Mouse (Mus musculus): Measurements from ENCODE around the gene Tas1r1.

- TF ChIP-seq CTCF (IDR thresholded peaks at IDR 0.05; ENCODE audit: low read depth) (no peak), EP300 (IDR thresholded peaks at IDR 0.05; ENCODE audit: low read depth) (no peak)
Measured at GRCm38 (mm10) chr4:152087211-152088081, 49.1 kb upstream of the Tas1r1 start.
